Mouse (Mus musculus): ENCODE data around the gene Gdpgp1. TPM values are rescaled to one million over a fixed set of nuclear protein-coding genes. Genes with fewer than 3 reads are reported as not detected.
A peak's percentile ranks its signal among the peaks of the same experiment; 100 is the strongest.

The Gdpgp1 gene
- polyA plus RNA-seq (2015; fragmentation: Nextera tagmentation; extraction: Ambion mirVana) = 3.6 and 3.9 TPM in 2 replicates

DNA sequence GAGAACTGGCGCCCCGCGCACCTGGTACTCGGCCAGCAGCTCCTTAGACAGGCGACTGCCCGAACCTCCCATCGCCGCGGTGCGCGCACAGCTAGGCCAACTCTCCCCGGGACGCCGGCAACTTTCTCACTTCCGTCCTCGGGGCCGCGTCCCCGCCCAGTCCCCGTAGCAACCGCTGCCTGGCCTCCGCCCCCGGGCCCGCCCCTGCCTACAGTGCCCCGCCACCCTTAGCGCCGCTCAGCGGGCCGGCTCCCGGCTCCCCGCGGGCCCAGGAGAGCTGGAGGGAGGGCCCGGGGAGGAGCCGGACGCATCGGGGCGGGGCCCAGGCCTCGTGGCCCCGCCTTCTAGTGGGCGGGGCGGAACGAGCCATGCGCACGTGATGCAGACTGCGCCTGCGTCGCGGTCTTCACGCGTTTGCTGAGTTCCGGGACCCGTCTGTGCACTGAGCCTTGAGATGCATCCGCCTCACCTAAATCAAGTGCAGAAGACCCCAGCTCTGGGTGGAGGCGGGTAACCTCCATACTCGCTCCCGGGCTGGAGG, at the start of gene Gdpgp1, which contains the start of gene Cib1:
TSS of gene Gdpgp1 (plus strand) at position 377 of the 541 bp plus-strand sequence.
TSS of gene Cib1 (minus strand) at position 325 of the 541 bp plus-strand sequence.
- Histone ChIP-seq H3K27ac (replicated peaks) (peak within 1 kb of the TSS; percentile 68), H3K4me3 (peak within 1 kb of the TSS; percentile 78), H3K36me3 (peaks cover 6% of the 10 kb centered on the region), H3K9me3 (no peaks in the 10 kb centered on the region), H3K27me3 (no peaks in the 10 kb centered on the region), H3K4me1 (peaks cover 24% of the 10 kb centered on the region), H3K4me2 (replicated peaks) (peak within 1 kb of the TSS; percentile 85), H3K9ac (replicated peaks) (peak within 1 kb of the TSS; percentile 61)
- under 1% methylated on average over 56 of the region's 56 CpGs for WGBS
- ATAC-seq (replicated peaks) = peak; percentile 95

DNA sequence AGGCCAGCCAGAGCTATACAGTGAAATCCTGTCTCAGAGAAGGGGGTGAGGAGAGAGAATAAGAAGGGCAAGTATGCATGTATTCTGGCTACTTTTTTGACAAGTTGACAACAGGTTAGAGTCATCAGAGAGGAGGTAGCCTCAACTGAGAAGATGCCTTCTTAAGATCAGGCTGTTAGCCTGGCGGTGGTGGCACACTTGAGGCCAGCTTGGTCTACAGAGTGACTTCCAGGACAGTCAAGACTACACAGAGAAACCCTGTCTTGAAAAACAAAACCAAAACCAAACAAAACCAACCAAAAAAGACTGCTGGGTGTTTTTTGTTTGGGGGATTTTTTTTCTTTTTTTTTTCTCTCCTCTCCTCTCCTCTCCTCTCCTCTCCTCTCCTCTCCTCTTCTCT, 49.2 kb upstream of the Gdpgp1 start:
- H3K9me3 ChIP-seq = no peaks in the 10 kb centered on the region
- no peak for ATAC-seq (replicated peaks)
- no peak overlapping the region for H3K4me3 ChIP-seq
- 74% methylated on average over 1 of the region's 1 CpGs for WGBS
- H3K36me3 ChIP-seq = no peaks in the 10 kb centered on the region
- H3K27ac ChIP-seq (replicated peaks) = no peak overlapping the region
- H3K27me3 ChIP-seq = no peaks in the 10 kb centered on the region
- H3K4me2 ChIP-seq (replicated peaks) = no peak overlapping the region
- peaks cover 23% of the 10 kb centered on the region for H3K4me1 ChIP-seq
- no peak overlapping the region for H3K9ac ChIP-seq (replicated peaks)

DNA sequence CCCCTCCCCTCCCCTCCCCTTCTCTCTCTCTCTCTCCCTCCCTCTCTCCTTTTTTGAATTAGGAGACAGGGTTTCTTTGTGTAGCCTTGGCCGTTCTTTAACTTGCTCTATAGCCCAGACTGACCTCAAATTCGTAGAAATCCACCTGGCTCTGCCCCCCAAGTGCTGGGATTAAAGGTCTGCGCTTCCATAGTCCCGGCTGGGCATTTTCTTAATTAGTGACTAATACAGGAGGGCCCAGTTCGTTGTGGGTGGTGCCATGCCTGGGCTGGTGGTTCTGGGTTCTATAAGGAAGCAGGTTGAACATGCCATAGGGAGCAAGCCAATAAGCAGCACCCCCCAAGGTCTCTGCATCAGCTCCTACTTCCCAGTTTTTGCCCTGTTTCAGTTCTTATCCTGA, 48.7 kb upstream of the Gdpgp1 start:
- 21% methylated on average over 5 of the region's 5 CpGs for WGBS

DNA sequence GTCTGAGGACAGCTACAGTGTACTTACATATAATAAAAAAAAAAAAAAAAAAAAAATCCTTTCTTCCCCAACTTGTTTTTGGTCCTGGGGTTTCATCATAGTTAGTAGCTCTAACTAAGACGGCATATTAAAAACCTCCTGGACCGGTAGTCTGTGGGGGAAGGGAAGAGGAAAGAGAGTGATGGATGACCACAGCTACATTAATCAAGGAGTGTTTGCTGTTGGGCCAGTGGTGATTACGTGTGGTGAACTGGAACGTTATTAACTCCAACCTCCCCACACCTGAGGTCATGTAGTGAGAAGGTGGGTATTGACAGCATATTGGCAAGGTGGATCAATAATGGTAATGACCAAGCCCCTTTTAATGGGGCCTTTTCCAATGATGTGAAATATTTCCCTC, 48.1 kb upstream of the Gdpgp1 start:
- H3K4me3 ChIP-seq = no peak overlapping the region
- 85% methylated on average over 4 of the region's 4 CpGs for WGBS
- ATAC-seq (replicated peaks) = no peak
- H3K4me2 ChIP-seq (replicated peaks) = no peak overlapping the region
- H3K27me3 ChIP-seq = no peaks in the 10 kb centered on the region
- H3K9ac ChIP-seq (replicated peaks) = no peak overlapping the region
- H3K9me3 ChIP-seq = no peaks in the 10 kb centered on the region
- no peak overlapping the region for H3K27ac ChIP-seq (replicated peaks)
- H3K4me1 ChIP-seq = peaks cover 34% of the 10 kb centered on the region
- H3K36me3 ChIP-seq = no peaks in the 10 kb centered on the region

More for the DNA sequence above, 48.7 kb upstream of the Gdpgp1 start:
- Histone ChIP-seq H3K4me2 (replicated peaks) (no peak overlapping the region), H3K27ac (replicated peaks) (no peak overlapping the region), H3K4me1 (peaks cover 28% of the 10 kb centered on the region), H3K9me3 (no peaks in the 10 kb centered on the region), H3K36me3 (no peaks in the 10 kb centered on the region), H3K9ac (replicated peaks) (no peak overlapping the region), H3K27me3 (no peaks in the 10 kb centered on the region), H3K4me3 (no peak overlapping the region)
- no peak for ATAC-seq (replicated peaks)

DNA sequence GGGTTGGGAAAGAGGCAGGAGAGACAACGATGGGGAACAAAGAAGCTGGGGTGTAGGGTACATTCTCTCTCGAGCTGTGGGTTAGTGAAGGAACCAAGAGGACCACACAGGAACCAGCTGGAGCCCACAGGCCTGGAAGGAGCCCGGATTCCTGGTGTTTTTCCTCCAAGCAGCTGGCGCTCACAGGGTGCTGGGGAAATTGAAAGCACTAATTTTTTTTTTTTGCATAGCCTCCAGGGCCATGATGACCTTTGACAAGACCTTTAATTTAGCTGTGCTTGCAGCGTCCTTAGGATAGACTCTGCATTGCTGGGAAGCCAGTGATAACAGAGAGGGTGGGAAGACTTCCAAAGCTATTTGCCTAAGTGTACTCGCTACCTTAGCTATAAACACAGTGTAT, 47.7 kb upstream of the Gdpgp1 start:
- no peak overlapping the region for H3K4me3 ChIP-seq
- ATAC-seq (replicated peaks) = no peak
- H3K4me2 ChIP-seq (replicated peaks) = no peak overlapping the region
- H3K4me1 ChIP-seq = peaks cover 37% of the 10 kb centered on the region
- no peaks in the 10 kb centered on the region for H3K27me3 ChIP-seq
- H3K9me3 ChIP-seq = no peaks in the 10 kb centered on the region
- H3K27ac ChIP-seq (replicated peaks) = no peak overlapping the region
- H3K9ac ChIP-seq (replicated peaks) = no peak overlapping the region
- 71% methylated on average over 6 of the region's 6 CpGs for WGBS
- no peaks in the 10 kb centered on the region for H3K36me3 ChIP-seq

DNA sequence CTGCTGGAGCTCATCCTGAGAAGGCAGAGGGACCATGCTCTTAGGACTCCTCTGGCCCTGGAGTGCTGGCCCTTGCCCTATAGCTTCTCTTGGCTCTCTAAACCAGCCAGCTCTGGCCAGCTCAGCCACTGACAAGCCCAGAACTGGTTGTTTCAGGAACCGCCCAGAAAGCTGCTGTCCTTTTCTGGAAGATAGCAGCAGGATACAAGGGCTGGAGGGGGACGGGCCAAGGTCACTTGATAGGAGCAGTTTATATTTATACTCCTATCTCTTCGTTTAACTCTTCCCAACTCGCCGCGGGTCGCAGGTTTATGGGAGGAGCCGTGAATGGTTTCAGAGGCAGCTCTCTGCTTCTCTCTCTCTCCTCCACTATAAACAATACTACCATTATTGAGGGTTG, 46.6 kb upstream of the Gdpgp1 start:
- H3K27ac ChIP-seq (replicated peaks) = peak overlapping the region; percentile 85; the same call in 1 of the 2 replicates
- H3K4me2 ChIP-seq (replicated peaks) = peak overlapping the region; percentile 63
- peak overlapping the region; percentile 67 for H3K4me3 ChIP-seq
- no peaks in the 10 kb centered on the region for H3K9me3 ChIP-seq
- 18% methylated on average over 8 of the region's 8 CpGs for WGBS
- H3K27me3 ChIP-seq = no peaks in the 10 kb centered on the region
- peaks cover 43% of the 10 kb centered on the region for H3K4me1 ChIP-seq
- no peak for ATAC-seq (replicated peaks)
- no peaks in the 10 kb centered on the region for H3K36me3 ChIP-seq
- peak overlapping the region; percentile 68; the same call in 1 of the 2 replicates for H3K9ac ChIP-seq (replicated peaks)

DNA sequence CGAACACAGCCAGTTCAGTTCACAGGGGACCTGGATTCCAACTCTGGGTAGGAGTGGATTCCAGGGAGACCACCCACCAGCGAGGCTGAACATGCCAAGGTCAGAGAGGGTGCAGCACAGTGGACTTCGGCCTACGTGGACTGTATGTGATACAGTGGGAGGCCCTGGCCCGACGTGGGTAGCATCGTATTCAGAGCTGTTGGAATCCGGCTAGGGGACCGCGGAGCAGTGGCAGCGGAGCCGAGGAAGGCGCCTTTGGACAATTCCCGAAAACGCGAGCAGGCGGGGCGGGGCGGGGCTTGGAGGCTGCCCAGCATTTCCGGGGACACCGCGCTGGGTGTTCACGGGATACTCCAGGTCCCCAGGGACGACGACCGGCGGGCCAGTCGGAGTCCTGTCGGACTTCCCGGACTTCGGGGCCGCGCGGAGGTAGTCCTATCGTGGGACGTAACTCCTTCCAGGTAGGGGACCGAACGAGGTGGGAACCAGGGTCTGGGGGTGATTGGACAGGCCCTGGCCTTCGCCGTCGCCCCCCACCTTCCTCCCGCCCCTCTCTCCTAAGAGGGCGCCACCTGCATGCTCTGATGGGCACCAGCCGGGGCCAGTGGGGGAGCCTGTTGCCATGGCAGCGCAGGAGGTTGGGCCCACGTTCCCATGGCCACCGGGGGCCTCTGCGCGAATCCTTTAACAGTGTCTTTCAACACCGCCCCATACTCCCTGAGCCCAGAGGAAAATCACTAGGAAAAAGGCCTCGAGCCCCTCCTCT, 46.0 kb upstream of the Gdpgp1 start, which contains the start of gene Sema4b:
TSS of gene Sema4b (plus strand) at position 311 of the 766 bp plus-strand sequence.
- Histone ChIP-seq H3K4me1 (peaks cover 50% of the 10 kb centered on the region), H3K27me3 (no peaks in the 10 kb centered on the region), H3K27ac (replicated peaks) (peak within 1 kb of the TSS; percentile 85), H3K36me3 (no peaks in the 10 kb centered on the region), H3K9me3 (no peaks in the 10 kb centered on the region), H3K4me3 (peak within 1 kb of the TSS; percentile 67), H3K9ac (replicated peaks) (peak within 1 kb of the TSS; percentile 68), H3K4me2 (replicated peaks) (peak within 1 kb of the TSS; percentile 63)
- ATAC-seq (replicated peaks) = peak; percentile 96
- WGBS = under 1% methylated on average over 51 of the region's 51 CpGs

DNA sequence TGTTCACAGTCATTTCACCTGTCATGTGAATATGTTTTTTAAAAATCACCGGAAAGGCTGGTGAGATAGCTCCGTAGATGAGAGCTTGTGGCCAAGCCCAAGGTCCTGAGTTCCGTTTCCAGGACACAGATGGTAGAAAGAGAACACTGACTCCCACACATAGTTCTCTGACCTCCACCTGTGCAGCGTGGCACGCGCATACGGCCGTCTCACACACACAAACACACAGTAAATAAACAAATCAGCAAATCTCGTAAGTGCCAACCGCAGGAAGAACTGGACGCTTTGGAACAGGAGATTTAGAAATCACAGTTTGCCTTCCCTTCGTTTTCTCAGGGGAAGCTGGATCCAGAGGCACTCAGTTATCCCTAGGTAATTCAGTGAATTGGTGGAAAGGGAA, 45.2 kb upstream of the Gdpgp1 start:
- Histone ChIP-seq H3K9ac (replicated peaks) (peak overlapping the region; percentile 68), H3K4me1 (peaks cover 58% of the 10 kb centered on the region), H3K4me2 (replicated peaks) (peak overlapping the region; percentile 63), H3K27ac (replicated peaks) (peak overlapping the region; percentile 85), H3K36me3 (no peaks in the 10 kb centered on the region), H3K27me3 (no peaks in the 10 kb centered on the region), H3K4me3 (peak overlapping the region; percentile 67), H3K9me3 (no peaks in the 10 kb centered on the region)
- 24% methylated on average over 12 of the region's 12 CpGs for WGBS
- ATAC-seq (replicated peaks) = no peak

DNA sequence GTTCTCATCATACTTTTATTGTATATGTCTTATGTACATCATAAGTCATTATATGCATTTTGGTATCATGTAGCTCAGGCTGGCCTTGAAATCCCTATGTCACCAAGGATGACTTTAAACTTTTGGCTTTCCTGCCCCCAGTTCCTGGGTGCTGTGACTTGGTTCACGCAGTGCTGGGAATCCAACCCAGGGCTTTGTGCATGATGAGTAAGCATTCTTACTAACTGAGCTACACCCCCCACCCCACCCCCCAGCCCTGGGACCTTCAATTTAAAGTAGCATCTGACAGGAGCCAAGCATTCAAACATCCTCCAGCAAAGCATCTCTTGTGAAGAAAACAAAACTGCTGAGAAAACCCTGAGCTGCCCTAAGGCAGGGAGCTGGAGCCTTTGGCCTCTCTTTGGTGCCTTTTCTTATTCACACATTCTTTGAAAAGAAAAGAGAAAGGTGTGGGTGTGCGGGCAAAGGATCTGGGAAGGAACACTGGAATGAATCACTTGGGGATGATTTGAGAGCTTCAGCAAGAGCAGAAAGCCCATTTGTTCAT, 44.0 kb upstream of the Gdpgp1 start:
- WGBS = 37% methylated on average over 2 of the region's 2 CpGs
- H3K9ac ChIP-seq (replicated peaks) = no peak overlapping the region
- no peaks in the 10 kb centered on the region for H3K36me3 ChIP-seq
- H3K9me3 ChIP-seq = no peaks in the 10 kb centered on the region
- H3K4me1 ChIP-seq = peaks cover 66% of the 10 kb centered on the region
- H3K27ac ChIP-seq (replicated peaks) = peak overlapping the region; percentile 32
- peak overlapping the region; percentile 14; the same call in 1 of the 2 replicates for H3K4me2 ChIP-seq (replicated peaks)
- H3K27me3 ChIP-seq = no peaks in the 10 kb centered on the region
- no peak for ATAC-seq (replicated peaks)
- H3K4me3 ChIP-seq = no peak overlapping the region

DNA sequence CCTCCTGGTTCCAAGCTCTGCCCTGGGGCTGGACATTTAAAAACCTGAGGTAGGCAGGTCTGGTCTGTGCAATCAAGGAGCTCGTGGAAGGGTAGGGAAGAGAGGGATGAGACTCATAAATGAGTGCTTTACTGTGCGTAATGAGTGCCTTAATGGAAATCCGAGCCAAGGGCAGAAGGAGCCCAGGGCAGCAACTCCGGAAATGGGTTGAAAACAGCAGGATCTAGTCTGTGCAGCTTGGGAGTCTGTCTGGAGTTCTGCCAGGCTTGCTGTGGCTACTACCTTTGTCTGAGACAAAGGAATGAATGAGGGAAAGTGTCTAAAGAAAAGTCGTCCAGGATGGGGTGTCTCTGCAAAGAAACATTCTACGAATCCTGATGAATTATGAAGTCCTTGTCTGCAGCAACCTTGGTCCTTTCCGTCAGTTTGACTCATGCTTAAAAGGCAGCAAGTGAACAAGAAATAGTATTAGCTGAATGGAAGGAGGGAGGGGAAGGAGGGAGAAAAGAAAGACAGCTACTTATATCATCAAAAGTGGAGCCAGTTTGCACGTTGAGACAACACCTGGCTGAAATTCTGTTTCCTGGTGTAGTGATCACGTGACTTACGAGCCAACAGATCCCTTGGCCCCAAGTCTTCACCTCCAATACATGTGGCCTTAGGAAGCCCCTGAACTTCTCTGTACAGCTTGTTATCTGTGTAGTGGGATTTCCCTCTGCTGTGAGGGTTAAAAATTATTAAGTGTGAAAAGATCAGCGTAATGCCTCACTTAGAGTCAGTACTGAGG, 43.3 kb upstream of the Gdpgp1 start:
- H3K4me3 ChIP-seq = no peak overlapping the region
- no peaks in the 10 kb centered on the region for H3K36me3 ChIP-seq
- H3K27ac ChIP-seq (replicated peaks) = peak overlapping the region; percentile 32
- H3K9me3 ChIP-seq = no peaks in the 10 kb centered on the region
- 26% methylated on average over 11 of the region's 11 CpGs for WGBS
- ATAC-seq (replicated peaks) = no peak
- peaks cover 73% of the 10 kb centered on the region for H3K4me1 ChIP-seq
- no peak overlapping the region for H3K9ac ChIP-seq (replicated peaks)
- H3K27me3 ChIP-seq = no peaks in the 10 kb centered on the region
- peak overlapping the region; percentile 14; the same call in 1 of the 2 replicates for H3K4me2 ChIP-seq (replicated peaks)

DNA sequence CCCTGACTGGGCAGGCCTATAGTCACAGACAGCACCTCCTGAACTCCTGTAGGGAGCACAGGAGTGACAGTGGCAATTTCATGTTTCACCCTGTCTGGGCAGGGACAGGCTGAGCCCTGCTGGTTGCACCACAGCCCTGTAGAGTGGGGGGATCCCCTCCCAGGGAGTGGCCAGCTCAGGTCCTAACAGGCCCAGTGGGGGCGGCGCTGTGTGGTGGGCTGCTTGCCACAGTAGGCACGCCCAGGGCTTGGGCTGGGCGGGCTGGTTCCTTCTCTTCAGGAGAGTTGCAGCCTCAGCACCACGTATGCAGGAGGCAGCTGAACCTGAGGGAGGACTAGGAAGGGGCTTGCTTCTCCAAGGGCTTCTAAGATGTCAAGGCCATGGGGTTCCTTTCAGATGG, 41.2 kb upstream of the Gdpgp1 start:
- 0 out of 2 replicates have a peak overlapping the region, but pooled peaks have one; percentile 30 for H3K4me2 ChIP-seq (replicated peaks)
- no peak overlapping the region for H3K9ac ChIP-seq (replicated peaks)

More for the DNA sequence above, 41.2 kb upstream of the Gdpgp1 start:
- Histone ChIP-seq H3K9me3 (no peaks in the 10 kb centered on the region), H3K27me3 (no peaks in the 10 kb centered on the region), H3K4me3 (no peak overlapping the region), H3K27ac (replicated peaks) (peak overlapping the region; percentile 86), H3K36me3 (no peaks in the 10 kb centered on the region), H3K4me1 (peaks cover 75% of the 10 kb centered on the region)
- no peak for ATAC-seq (replicated peaks)
- WGBS = 33% methylated on average over 5 of the region's 5 CpGs
